Mouse (Mus musculus): Measurements from ENCODE around the gene Trim40. TPM values are rescaled to one million over a fixed set of nuclear protein-coding genes. Genes with fewer than 3 reads are reported as not detected.

Gene Trim40
- polyA plus RNA-seq (2015; fragmentation: Nextera tagmentation; extraction: Ambion mirVana) = not detected in 2 replicates

GRCm38 (mm10) chr17:36890073-36890903 lies at the start of gene Trim40:
Trim40 (minus strand) TSS chr17:36890123.

DNA sequence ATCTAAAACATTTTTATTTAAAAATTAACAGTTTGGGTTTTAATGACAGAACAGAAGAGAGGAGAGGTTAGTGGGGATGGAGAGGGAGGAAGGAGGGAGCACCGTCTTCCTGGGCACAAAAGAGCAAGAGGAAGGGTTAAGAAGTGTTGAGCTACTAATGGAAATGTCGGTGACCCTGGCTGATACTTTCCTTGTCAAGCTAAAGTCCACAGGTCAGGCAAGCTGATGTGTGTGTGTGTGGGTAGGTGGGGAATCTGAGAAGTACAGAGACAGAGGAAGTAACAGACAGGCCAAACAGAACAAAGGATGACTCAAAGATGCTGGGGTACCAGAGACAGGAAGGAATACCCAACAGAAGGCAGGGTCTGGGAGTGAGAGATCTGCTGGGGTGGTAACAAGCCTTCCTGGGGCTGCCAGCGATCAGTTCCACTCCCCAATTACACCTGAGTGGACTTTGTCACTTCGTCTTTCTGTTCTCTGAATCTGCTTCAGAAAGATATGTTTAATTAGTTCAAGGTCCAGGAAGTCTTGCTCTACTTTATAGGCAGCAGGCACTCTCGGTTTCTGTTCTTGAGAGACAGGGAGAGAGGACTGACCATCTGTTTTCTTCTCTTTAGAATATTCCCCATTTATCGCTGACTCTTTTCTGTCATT lies 7.8 kb upstream of the Trim40 start, which contains the start of gene Trim31:
Trim31 (plus strand) TSS at position 567 of the 654 bp plus-strand sequence.

DNA sequence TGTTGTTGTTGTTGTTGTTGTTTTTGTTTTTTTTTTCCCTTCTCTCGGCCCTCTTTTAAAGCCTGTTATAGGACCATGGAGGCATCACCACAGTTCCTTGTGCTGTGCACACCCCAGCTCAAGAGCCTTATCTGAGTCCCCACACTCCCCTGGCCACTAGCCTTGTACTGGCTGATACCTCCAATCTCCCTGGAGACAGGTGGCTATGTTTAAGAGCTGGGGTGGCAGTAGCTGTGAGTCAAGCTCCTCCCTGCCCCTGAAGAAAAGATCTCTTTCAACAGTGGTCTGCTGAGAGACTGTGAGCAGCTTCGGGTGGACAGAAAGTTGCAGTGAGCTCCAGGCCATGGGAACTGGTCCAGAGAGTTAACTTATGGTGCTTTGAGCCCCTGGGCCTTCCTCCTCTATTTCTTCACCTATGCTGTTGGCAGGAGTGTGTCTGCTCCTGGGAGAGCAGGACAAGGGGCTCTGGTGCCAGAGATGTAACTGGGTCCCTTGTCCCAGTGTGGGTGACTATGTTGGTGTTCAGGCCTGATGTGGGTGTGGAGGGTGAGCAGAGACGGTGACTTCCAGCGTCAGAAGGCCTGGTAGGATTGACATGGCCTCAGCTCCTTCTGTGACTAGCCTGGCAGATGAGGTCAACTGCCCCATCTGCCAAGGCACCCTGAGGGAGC lies 20.5 kb downstream of the Trim40 start, which contains the start of gene Trim10:
Trim10 (plus strand) TSS at position 291 of the 671 bp plus-strand sequence.

DNA sequence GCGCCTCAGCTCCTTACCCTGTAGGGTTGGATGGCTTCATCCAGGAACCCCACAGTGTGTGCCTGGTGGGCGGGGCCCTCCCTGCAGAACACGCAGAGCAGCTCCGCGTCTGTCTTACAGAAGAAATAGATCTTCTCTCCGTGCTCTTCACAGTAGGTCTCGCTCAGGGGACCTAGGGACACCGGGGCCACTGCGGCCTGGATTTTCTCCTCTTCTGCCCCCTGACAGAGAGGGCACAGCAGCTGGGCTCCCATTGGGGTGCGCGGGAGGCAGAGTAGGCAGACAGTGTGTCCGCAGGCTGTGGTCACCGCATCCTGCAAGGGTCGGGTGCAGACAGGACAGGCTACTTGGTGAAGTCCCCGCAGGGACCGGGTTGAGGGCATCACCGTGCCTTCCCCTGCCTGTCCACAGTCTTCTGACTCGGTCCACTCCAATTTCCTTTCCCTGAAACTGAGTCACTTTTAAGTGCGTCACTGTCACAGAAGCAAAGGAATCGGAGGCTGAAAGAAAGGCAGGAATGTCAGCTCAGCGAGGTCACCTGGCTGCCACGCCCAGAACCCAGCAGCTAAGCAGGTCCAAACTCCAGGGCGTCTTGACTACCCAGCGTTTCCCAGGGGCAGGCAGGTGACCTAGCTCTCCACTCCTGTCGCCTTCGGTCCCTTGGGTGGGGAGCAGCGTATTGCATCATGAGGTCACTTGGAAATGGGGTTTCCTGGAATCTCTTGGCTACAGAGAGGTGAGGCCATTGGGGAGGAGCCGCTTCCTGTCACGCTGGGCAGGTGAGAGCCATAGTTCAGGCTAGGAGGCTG lies 23.0 kb downstream of the Trim40 start, which contains the start of gene Trim15:
Trim15 (minus strand) TSS at position 492 of the 809 bp plus-strand sequence.

GRCm38 (mm10) chr17:36836874-36837647 lies 52.9 kb downstream of the Trim40 start, which contains the start of gene Trim26:
Trim26 (plus strand) TSS chr17:36837134.

Other genes with a start within 250 kb of the Trim40 start
- 0.26 and 0.56 TPM in 2 replicates for gene H2-M9, start 247.5 kb downstream of the Trim40 start, polyA plus RNA-seq (2015; fragmentation: Nextera tagmentation; extraction: Ambion mirVana)
- gene H2-M1, start 217.9 kb downstream of the Trim40 start, polyA plus RNA-seq (2015; fragmentation: Nextera tagmentation; extraction: Ambion mirVana) = not detected in 2 replicates
- gene H2-M10.5, start 117.2 kb downstream of the Trim40 start, polyA plus RNA-seq (2015; fragmentation: Nextera tagmentation; extraction: Ambion mirVana) = not detected in 2 replicates
- not detected in 2 replicates for gene H2-M10.6, start 78.0 kb downstream of the Trim40 start, polyA plus RNA-seq (2015; fragmentation: Nextera tagmentation; extraction: Ambion mirVana)
- gene Trim26, start 53.0 kb downstream of the Trim40 start, polyA plus RNA-seq (2015; fragmentation: Nextera tagmentation; extraction: Ambion mirVana) = 19.3 and 19.5 TPM in 2 replicates
- 0.07 TPM in 1 of 2 replicates, not detected in the other for gene Trim15, start 22.9 kb downstream of the Trim40 start, polyA plus RNA-seq (2015; fragmentation: Nextera tagmentation; extraction: Ambion mirVana)
- 0.22 and 0.37 TPM in 2 replicates for gene Trim10, start 20.5 kb downstream of the Trim40 start, polyA plus RNA-seq (2015; fragmentation: Nextera tagmentation; extraction: Ambion mirVana)
- gene Trim31, start 8.0 kb upstream of the Trim40 start, polyA plus RNA-seq (2015; fragmentation: Nextera tagmentation; extraction: Ambion mirVana) = not detected in 2 replicates
- 0.73 and 1.4 TPM in 2 replicates for gene Rnf39, start 52.8 kb upstream of the Trim40 start, polyA plus RNA-seq (2015; fragmentation: Nextera tagmentation; extraction: Ambion mirVana)
- 77.5 and 78.4 TPM in 2 replicates for gene Ppp1r11, start 61.6 kb upstream of the Trim40 start, polyA plus RNA-seq (2015; fragmentation: Nextera tagmentation; extraction: Ambion mirVana)
- gene Znrd1, start 68.4 kb upstream of the Trim40 start, polyA plus RNA-seq (2015; fragmentation: Nextera tagmentation; extraction: Ambion mirVana) = 37.6 and 40.9 TPM in 2 replicates
- 7.9 and 10.3 TPM in 2 replicates for gene Znrd1as, start 68.5 kb upstream of the Trim40 start, polyA plus RNA-seq (2015; fragmentation: Nextera tagmentation; extraction: Ambion mirVana)
- gene 2410137M14Rik, start 91.1 kb upstream of the Trim40 start, polyA plus RNA-seq (2015; fragmentation: Nextera tagmentation; extraction: Ambion mirVana) = not detected in 2 replicates
- 0.15 TPM in 2 replicates for gene H2-M5, start 99.4 kb upstream of the Trim40 start, polyA plus RNA-seq (2015; fragmentation: Nextera tagmentation; extraction: Ambion mirVana)
- 9.7 and 11.0 TPM in 2 replicates for gene Zfp57, start 111.0 kb upstream of the Trim40 start, polyA plus RNA-seq (2015; fragmentation: Nextera tagmentation; extraction: Ambion mirVana)
- not detected in 2 replicates for gene Mog, start 133.3 kb upstream of the Trim40 start, polyA plus RNA-seq (2015; fragmentation: Nextera tagmentation; extraction: Ambion mirVana)
- 3.8 and 4.6 TPM in 2 replicates for gene Gabbr1, start 155.8 kb upstream of the Trim40 start, polyA plus RNA-seq (2015; fragmentation: Nextera tagmentation; extraction: Ambion mirVana)
- gene Olfr90, start 198.4 kb upstream of the Trim40 start, polyA plus RNA-seq (2015; fragmentation: Nextera tagmentation; extraction: Ambion mirVana) = not detected in 2 replicates
- not detected in 2 replicates for gene Olfr91, start 208.2 kb upstream of the Trim40 start, polyA plus RNA-seq (2015; fragmentation: Nextera tagmentation; extraction: Ambion mirVana)
- gene Olfr92, start 230.0 kb upstream of the Trim40 start, polyA plus RNA-seq (2015; fragmentation: Nextera tagmentation; extraction: Ambion mirVana) = not detected in 2 replicates